In the genomic region with DNA sequence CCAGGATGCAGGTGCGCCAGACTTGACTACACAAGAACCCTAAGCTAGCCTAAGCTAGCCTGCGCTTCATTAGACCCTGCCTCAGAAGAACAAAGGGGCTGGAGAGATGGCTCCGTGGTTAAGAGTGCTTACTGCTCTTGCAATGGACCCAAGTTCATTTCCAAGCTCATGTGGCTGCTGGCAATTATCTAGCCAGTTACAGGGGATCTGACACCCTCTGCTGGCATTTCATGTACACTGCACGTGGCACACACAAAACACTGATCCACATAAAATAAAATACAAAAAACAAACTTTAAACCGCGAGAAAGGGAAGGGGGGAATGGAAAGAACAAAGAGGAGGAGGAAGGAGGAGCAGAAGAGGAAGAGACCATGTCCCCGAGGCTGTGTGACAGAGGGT, we compare ENCODE assay signal across 9 mouse cellular contexts. TPM values are rescaled to one million over a fixed set of nuclear protein-coding genes. Genes with fewer than 3 reads are reported as not detected.
DNase-seq lines count a peak whose midpoint lies in the region; ATAC-seq and TF ChIP-seq lines count a peak whose summit lies in the region.
"Had no signal": no experiment of that assay in that cellular context is flagged by ENCODE, and none has a peak within 500 bp of the region (broad histone marks: within the 10 kb centered on the region; RNA-seq: fewer than 3 reads in every experiment).

No protein-coding gene starts in this region.

- H3K36me3 ChIP-seq in heart, postnatal 0 days (replicated peaks; ENCODE audit: control insufficient read depth, insufficient read depth, low read length): 0 out of 2 replicates have a peak, but pooled peaks cover 7% of the 10 kb centered on the region
- H3K36me3 ChIP-seq in testis, adult 2 months (ENCODE audit: control insufficient read depth, insufficient read depth, low read length): no peaks in the 10 kb centered on the region
- H3K36me3 ChIP-seq in lung, embryonic 14.5 days (ENCODE audit: insufficient read depth): peaks cover 11% of the 10 kb centered on the region; the same call in 1 of the 2 replicates

- no peak for TF ChIP-seq EP300 in heart, postnatal 0 days (IDR thresholded peaks at IDR 0.05; ENCODE audit: low read depth)

- no peaks in the 10 kb centered on the region for H3K27me3 ChIP-seq in heart, postnatal 0 days (ENCODE audit: control insufficient read depth, insufficient read depth, low read length)
- H3K27me3 ChIP-seq in testis, adult 2 months (ENCODE audit: control insufficient read depth, insufficient read depth, low read length): no peaks in the 10 kb centered on the region
- no peaks in the 10 kb centered on the region for H3K27me3 ChIP-seq in lung, embryonic 14.5 days (ENCODE audit: insufficient read depth, low read length)
- H3K27me3 ChIP-seq: neural tube, embryonic 12.5 days had no signal

- H3K4me1 ChIP-seq in heart, postnatal 0 days (ENCODE audit: control insufficient read depth, insufficient read depth): no peaks in the 10 kb centered on the region
- H3K4me1 ChIP-seq in testis, adult 2 months (ENCODE audit: control insufficient read depth, insufficient read depth, low read length): peaks cover under 1% of the 10 kb centered on the region
- H3K4me1 ChIP-seq in lung, embryonic 14.5 days (ENCODE audit: insufficient read depth): no peaks in the 10 kb centered on the region
- H3K4me1 ChIP-seq: neural tube, embryonic 12.5 days had no signal

- no peak overlapping the region for H3K4me3 ChIP-seq in heart, postnatal 0 days (ENCODE audit: low read depth, low read length)
- H3K4me3 ChIP-seq in testis, adult 2 months (ENCODE audit: control insufficient read depth, low read depth, low read length): no peak overlapping the region
- no peak overlapping the region for H3K4me3 ChIP-seq in lung, embryonic 14.5 days (ENCODE audit: low read depth, low read length)
- H3K4me3 ChIP-seq: neural tube, embryonic 12.5 days had no signal

- H3K9ac ChIP-seq in heart, postnatal 0 days (replicated peaks; ENCODE audit: low read depth, low read length): no peak overlapping the region
- H3K9ac ChIP-seq in lung, embryonic 14.5 days: no peak overlapping the region
- H3K9ac ChIP-seq: neural tube, embryonic 12.5 days had no signal

- 48% methylated on average over 7 of the region's 7 CpGs for WGBS in heart, postnatal 0 days
- WGBS in lung, embryonic 14.5 days: 48% methylated on average over 7 of the region's 7 CpGs

- no peak; the same call in 1 of the 2 replicates for ATAC-seq in heart, postnatal 0 days (ENCODE audit: insufficient read depth, low read depth)
- ATAC-seq in lung, embryonic 14.5 days (ENCODE audit: insufficient read depth): no peak
- ATAC-seq in erythroblast, adult 5-6 weeks (replicated peaks; ENCODE audit: low FRiP score, poor library complexity, severe bottlenecking): no peak; the same call in 1 of the 2 replicates

- peak; percentile 77 for TF ChIP-seq CTCF in heart, postnatal 0 days (IDR thresholded peaks at IDR 0.05; ENCODE audit: low read depth)
- peak; percentile 7; the same call in 1 of the 2 replicates for TF ChIP-seq CTCF in testis, adult 2 months (IDR thresholded peaks at IDR 0.05; ENCODE audit: control insufficient read depth, insufficient read depth, insufficient replicate concordance, low read depth, low read length)
- TF ChIP-seq CTCF in lung, embryonic 14.5 days (IDR thresholded peaks at IDR 0.05; ENCODE audit: low read depth): peak; percentile 76

- no peak overlapping the region for H3K27ac ChIP-seq in heart, postnatal 0 days (ENCODE audit: low read depth)
- no peak overlapping the region for H3K27ac ChIP-seq in testis, adult 2 months (ENCODE audit: control insufficient read depth, insufficient read depth, low read depth, low read length)
- no peak overlapping the region for H3K27ac ChIP-seq in lung, embryonic 14.5 days (ENCODE audit: low read depth)
- H3K27ac ChIP-seq: neural tube, embryonic 12.5 days had no signal

- no peak overlapping the region for H3K4me2 ChIP-seq in heart, postnatal 0 days (ENCODE audit: low read depth, low read length)
- no peak overlapping the region for H3K4me2 ChIP-seq in lung, embryonic 14.5 days
- H3K4me2 ChIP-seq: neural tube, embryonic 12.5 days had no signal

- TF ChIP-seq POLR2A in testis, adult 2 months (IDR thresholded peaks at IDR 0.05; ENCODE audit: control insufficient read depth, low read depth, low read length): no peak

- intact Hi-C loops in heart, postnatal 25 days (cut with DNase I): loop anchor here (2.0 to 5.0 kb wide), 2 partner anchors 61 to 236 kb away; a partner anchor contains a TSS

- no peaks in the 10 kb centered on the region for H3K9me3 ChIP-seq in heart, postnatal 0 days (replicated peaks; ENCODE audit: control insufficient read depth, low read length)
- H3K9me3 ChIP-seq in lung, embryonic 14.5 days (ENCODE audit: low read depth, low read length): no peaks in the 10 kb centered on the region
- H3K9me3 ChIP-seq: neural tube, embryonic 12.5 days had no signal

- peak; percentile 24 for DNase-seq in heart, postnatal 0 days (ENCODE audit: low spot score)
- no peak for DNase-seq in heart, postnatal 25 days (ENCODE audit: low spot score)
- no peak for DNase-seq in testis, postnatal 14 days (ENCODE audit: low spot score)
- DNase-seq in cerebellum, postnatal 36 days: peak; percentile 37 to 55
- DNase-seq in lung, embryonic 14.5 days: peak; percentile 80
- no peak for DNase-seq in ovary, adult 18-20 months (ENCODE audit: low spot score)

RNA-seq across cellular contexts. Expression of a gene that starts 15.2 kb away (rescaled TPM):
- total RNA-seq in heart, postnatal 0 days (2014; rRNA removed; ENCODE audit: low replicate concordance): not detected in 2 replicates
- polyA plus RNA-seq in heart, postnatal 0 days (2015; fragmentation: Nextera tagmentation; extraction: Ambion mirVana): 0.16 and 0.27 TPM in 2 replicates
- total RNA-seq in heart, postnatal 25 days (2021): not detected
- polyA plus RNA-seq in testis, adult 2 months (2012; rRNA removed): 1,042 and 1,092 TPM in 2 replicates
- polyA plus RNA-seq in lung, embryonic 14.5 days (2014; fragmentation: Nextera tagmentation; extraction: Ambion mirVana): 0.11 and 0.14 TPM in 2 replicates
- total RNA-seq in erythroblast, adult 5-6 weeks (2015; ENCODE audit: low replicate concordance): not detected in 2 replicates
- not detected in 2 replicates for total RNA-seq in erythroblast, adult 5-6 weeks (2017; ENCODE audit: low replicate concordance)
- polyA plus RNA-seq: neural tube, embryonic 12.5 days had no signal

RNA-seq across cellular contexts. Expression of a gene that starts 16.4 kb away (rescaled TPM):
- 7.5 and 12.7 TPM in 2 replicates for total RNA-seq in heart, postnatal 0 days (2014; rRNA removed; ENCODE audit: low replicate concordance)
- 3.4 and 3.9 TPM in 2 replicates for polyA plus RNA-seq in heart, postnatal 0 days (2015; fragmentation: Nextera tagmentation; extraction: Ambion mirVana)
- total RNA-seq in heart, postnatal 25 days (2021): 1 to 10 TPM; 2.7 to 3.1 TPM
- 137 and 148 TPM in 2 replicates for polyA plus RNA-seq in testis, adult 2 months (2012; rRNA removed)
- polyA plus RNA-seq in lung, embryonic 14.5 days (2014; fragmentation: Nextera tagmentation; extraction: Ambion mirVana): 14.9 and 15.5 TPM in 2 replicates
- total RNA-seq in erythroblast, adult 5-6 weeks (2015; ENCODE audit: low replicate concordance): 0.19 and 1.5 TPM in 2 replicates
- 0.28 and 0.51 TPM in 2 replicates for total RNA-seq in erythroblast, adult 5-6 weeks (2017; ENCODE audit: low replicate concordance)

RNA-seq across cellular contexts. Expression of a gene that starts 28.2 kb away (rescaled TPM):
- total RNA-seq in heart, postnatal 0 days (2014; rRNA removed; ENCODE audit: low replicate concordance): 152 and 173 TPM in 2 replicates
- 271 and 300 TPM in 2 replicates for polyA plus RNA-seq in heart, postnatal 0 days (2015; fragmentation: Nextera tagmentation; extraction: Ambion mirVana)
- 100 to 1,000 TPM; 105 to 111 TPM for total RNA-seq in heart, postnatal 25 days (2021)
- 59.6 and 60.1 TPM in 2 replicates for polyA plus RNA-seq in testis, adult 2 months (2012; rRNA removed)
- 228 and 238 TPM in 2 replicates for polyA plus RNA-seq in lung, embryonic 14.5 days (2014; fragmentation: Nextera tagmentation; extraction: Ambion mirVana)
- total RNA-seq in erythroblast, adult 5-6 weeks (2015; ENCODE audit: low replicate concordance): 21.7 and 73.4 TPM in 2 replicates
- total RNA-seq in erythroblast, adult 5-6 weeks (2017; ENCODE audit: low replicate concordance): 9.2 and 30.6 TPM in 2 replicates

RNA-seq across cellular contexts. Expression of a gene that starts 28.9 kb away (rescaled TPM):
- 63.1 and 99.0 TPM in 2 replicates for total RNA-seq in heart, postnatal 0 days (2014; rRNA removed; ENCODE audit: low replicate concordance)
- 36.2 and 37.1 TPM in 2 replicates for polyA plus RNA-seq in heart, postnatal 0 days (2015; fragmentation: Nextera tagmentation; extraction: Ambion mirVana)
- total RNA-seq in heart, postnatal 25 days (2021): 10 to 100 TPM; 72.5 to 73.1 TPM
- polyA plus RNA-seq in testis, adult 2 months (2012; rRNA removed): 323 and 343 TPM in 2 replicates
- 73.6 and 83.2 TPM in 2 replicates for polyA plus RNA-seq in lung, embryonic 14.5 days (2014; fragmentation: Nextera tagmentation; extraction: Ambion mirVana)
- 29.4 and 43.1 TPM in 2 replicates for total RNA-seq in erythroblast, adult 5-6 weeks (2015; ENCODE audit: low replicate concordance)
- 27.5 and 36.0 TPM in 2 replicates for total RNA-seq in erythroblast, adult 5-6 weeks (2017; ENCODE audit: low replicate concordance)

RNA-seq across cellular contexts. Expression of a gene that starts 39.2 kb away (rescaled TPM):
- 31.7 and 61.1 TPM in 2 replicates for total RNA-seq in heart, postnatal 0 days (2014; rRNA removed; ENCODE audit: low replicate concordance)
- polyA plus RNA-seq in heart, postnatal 0 days (2015; fragmentation: Nextera tagmentation; extraction: Ambion mirVana): 44.8 and 51.7 TPM in 2 replicates
- 10 to 100 TPM; 28.3 to 30.9 TPM for total RNA-seq in heart, postnatal 25 days (2021)
- 108 and 114 TPM in 2 replicates for polyA plus RNA-seq in testis, adult 2 months (2012; rRNA removed)
- 78.7 and 83.0 TPM in 2 replicates for polyA plus RNA-seq in lung, embryonic 14.5 days (2014; fragmentation: Nextera tagmentation; extraction: Ambion mirVana)
- total RNA-seq in erythroblast, adult 5-6 weeks (2015; ENCODE audit: low replicate concordance): 15.5 and 24.2 TPM in 2 replicates
- total RNA-seq in erythroblast, adult 5-6 weeks (2017; ENCODE audit: low replicate concordance): 17.0 and 34.1 TPM in 2 replicates

Comparison
In these comparisons a context has a peak if more than half of its experiments do, and no peak if none do; other contexts are left out.
1. DNase-seq: peak in heart, postnatal 0 days (single experiment), cerebellum, postnatal 36 days (2 of 2) and lung, embryonic 14.5 days (single experiment); none in heart, postnatal 25 days (single experiment), testis, postnatal 14 days (single experiment) and ovary, adult 18-20 months (single experiment).
2. CTCF ChIP-seq: peak in every context shown above with its lines; median percentile 77 in heart, postnatal 0 days; 76 in lung, embryonic 14.5 days; 7 in testis, adult 2 months.